Mouse (Mus musculus): Measurements from ENCODE around the gene Maea. TPM values are rescaled to one million over a fixed set of nuclear protein-coding genes. Genes with fewer than 3 reads are reported as not detected.

Maea gene
- polyA plus RNA-seq, 1 experiment from 2014 or later = 115 TPM

GRCm38 (mm10) chr5:33400819-33401218, 65.5 kb downstream of the Maea start:
- peaks cover 14% of the 10 kb centered on the region; the same call in 1 of the 2 replicates for H3K27me3 ChIP-seq
- H3K4me1 ChIP-seq (replicated peaks) = peaks cover 40% of the 10 kb centered on the region
- H3K9ac ChIP-seq = no peak overlapping the region
- H3K27ac ChIP-seq (replicated peaks) = 0 out of 2 replicates have a peak overlapping the region, but pooled peaks have one; percentile 18
- H3K4me3 ChIP-seq = no peak overlapping the region
- H3K9me3 ChIP-seq = no peaks in the 10 kb centered on the region
- WGBS = 38% methylated on average over 12 of the region's 12 CpGs
- H3K36me3 ChIP-seq = peaks cover 15% of the 10 kb centered on the region; the same call in 1 of the 2 replicates
- peak; percentile 28; the same call in 1 of the 2 replicates for ATAC-seq (ENCODE audit: low read depth)
- H3K4me2 ChIP-seq = no peak overlapping the region

GRCm38 (mm10) chr5:33420313-33420712, 85.0 kb downstream of the Maea start:
- no peak overlapping the region for H3K27ac ChIP-seq (replicated peaks)
- no peak overlapping the region for H3K9ac ChIP-seq
- ATAC-seq (ENCODE audit: low read depth) = no peak
- H3K9me3 ChIP-seq = no peaks in the 10 kb centered on the region
- H3K4me2 ChIP-seq = no peak overlapping the region
- no peaks in the 10 kb centered on the region for H3K4me1 ChIP-seq (replicated peaks)
- peaks cover 15% of the 10 kb centered on the region for H3K27me3 ChIP-seq
- H3K4me3 ChIP-seq = no peak overlapping the region
- peaks cover 13% of the 10 kb centered on the region for H3K36me3 ChIP-seq
- WGBS = 70% methylated on average over 3 of the region's 3 CpGs

Other genes with a start within 250 kb of the Maea start
- gene Slc5a1, start 231.3 kb upstream of the Maea start, polyA plus RNA-seq (2015; fragmentation: Nextera tagmentation; extraction: Ambion mirVana) = not detected in 2 replicates
- gene Spon2, start 117.1 kb upstream of the Maea start, polyA plus RNA-seq (2015; fragmentation: Nextera tagmentation; extraction: Ambion mirVana) = 2.7 and 3.0 TPM in 2 replicates
- gene Ctbp1, start 60.5 kb upstream of the Maea start, polyA plus RNA-seq (2015; fragmentation: Nextera tagmentation; extraction: Ambion mirVana) = 505 and 526 TPM in 2 replicates
- 7.9 and 8.6 TPM in 2 replicates for gene Uvssa, start 43.0 kb downstream of the Maea start, polyA plus RNA-seq (2015; fragmentation: Nextera tagmentation; extraction: Ambion mirVana)
- 0.38 and 0.50 TPM in 2 replicates for gene Nkx1-1, start 98.5 kb downstream of the Maea start, polyA plus RNA-seq (2015; fragmentation: Nextera tagmentation; extraction: Ambion mirVana)